Comparison of ENCODE assay signal across 8 mouse cellular contexts in the genomic region with DNA sequence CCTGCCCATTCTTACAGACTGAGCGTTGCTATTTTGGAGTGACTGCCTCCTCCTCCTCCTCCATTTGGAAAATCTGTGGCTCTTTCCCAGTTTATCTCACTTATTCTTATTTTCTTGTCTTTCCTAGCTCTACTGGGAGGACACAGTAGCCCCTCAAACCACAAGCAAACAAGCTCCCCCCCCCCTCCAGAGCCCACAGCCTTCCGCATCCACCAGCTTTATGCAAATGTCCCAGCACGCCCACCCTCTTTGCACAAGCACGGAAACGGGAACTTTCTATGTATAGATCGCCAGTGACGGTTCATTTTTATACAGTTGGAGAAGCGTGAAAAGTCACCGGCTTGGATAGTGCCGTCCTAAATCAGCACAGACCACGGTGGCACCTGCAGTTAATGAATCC. TPM values are rescaled to one million over a fixed set of nuclear protein-coding genes. Genes with fewer than 3 reads are reported as not detected.
A peak's percentile ranks its signal among the peaks of the same experiment; 100 is the strongest.
DNase-seq lines count a peak whose midpoint lies in the region; ATAC-seq lines count a peak whose summit lies in the region.

No protein-coding gene starts in this region.

- 51% methylated on average over 11 of the region's 11 CpGs for WGBS in hindbrain, embryonic 10.5 days
- WGBS in hindbrain, embryonic 11.5 days: 47% methylated on average over 11 of the region's 11 CpGs
- 47% methylated on average over 11 of the region's 11 CpGs for WGBS in intestine, embryonic 15.5 days
- 14% methylated on average over 11 of the region's 11 CpGs for WGBS in midbrain, embryonic 16.5 days

- no peak overlapping the region for H3K4me2 ChIP-seq in hindbrain, embryonic 11.5 days (replicated peaks; ENCODE audit: low read depth, low read length)
- peak overlapping the region; percentile 33; the same call in 1 of the 2 replicates for H3K4me2 ChIP-seq in intestine, embryonic 15.5 days (replicated peaks)
- H3K4me2 ChIP-seq in midbrain, embryonic 16.5 days (ENCODE audit: low read length): peak overlapping the region; percentile 24

- H3K4me3 ChIP-seq in hindbrain, embryonic 10.5 days: no peak overlapping the region
- no peak overlapping the region for H3K4me3 ChIP-seq in hindbrain, embryonic 11.5 days (ENCODE audit: low read depth, low read length)
- no peak overlapping the region for H3K4me3 ChIP-seq in intestine, embryonic 15.5 days (replicated peaks)
- H3K4me3 ChIP-seq in midbrain, embryonic 16.5 days (ENCODE audit: low read depth, low read length): no peak overlapping the region

- no peaks in the 10 kb centered on the region for H3K36me3 ChIP-seq in hindbrain, embryonic 10.5 days
- no peaks in the 10 kb centered on the region for H3K36me3 ChIP-seq in hindbrain, embryonic 11.5 days (ENCODE audit: control insufficient read depth, insufficient read depth, low read length)
- H3K36me3 ChIP-seq in intestine, embryonic 15.5 days: no peaks in the 10 kb centered on the region
- H3K36me3 ChIP-seq in midbrain, embryonic 16.5 days (ENCODE audit: control insufficient read depth, insufficient read depth, low read length): no peaks in the 10 kb centered on the region

- H3K27me3 ChIP-seq in hindbrain, embryonic 10.5 days (ENCODE audit: insufficient read depth, poor library complexity, severe bottlenecking): peaks cover 26% of the 10 kb centered on the region; the same call in 1 of the 2 replicates
- no peaks in the 10 kb centered on the region; the same call in 1 of the 2 replicates for H3K27me3 ChIP-seq in hindbrain, embryonic 11.5 days (ENCODE audit: control insufficient read depth, insufficient read depth, low read length)
- H3K27me3 ChIP-seq in intestine, embryonic 15.5 days (replicated peaks): no peaks in the 10 kb centered on the region
- H3K27me3 ChIP-seq in midbrain, embryonic 16.5 days (ENCODE audit: control insufficient read depth, insufficient read depth, low read depth, low read length): no peaks in the 10 kb centered on the region

- peaks cover 25% of the 10 kb centered on the region for H3K4me1 ChIP-seq in hindbrain, embryonic 10.5 days (replicated peaks)
- H3K4me1 ChIP-seq in hindbrain, embryonic 11.5 days (replicated peaks; ENCODE audit: control insufficient read depth, insufficient read depth, low read length): 0 out of 2 replicates have a peak, but pooled peaks cover 3% of the 10 kb centered on the region
- H3K4me1 ChIP-seq in intestine, embryonic 15.5 days (replicated peaks): no peaks in the 10 kb centered on the region; the same call in 1 of the 2 replicates
- H3K4me1 ChIP-seq in midbrain, embryonic 16.5 days (ENCODE audit: control insufficient read depth, insufficient read depth, low read length): peaks cover 18% of the 10 kb centered on the region

- H3K9ac ChIP-seq in hindbrain, embryonic 11.5 days (ENCODE audit: low read depth, low read length): no peak overlapping the region
- H3K9ac ChIP-seq in intestine, embryonic 15.5 days: no peak overlapping the region
- H3K9ac ChIP-seq in midbrain, embryonic 16.5 days (ENCODE audit: low read depth, low read length): no peak overlapping the region

- no peak for ATAC-seq in hindbrain, embryonic 11.5 days (ENCODE audit: low FRiP score)
- no peak for ATAC-seq in intestine, embryonic 15.5 days
- no peak for ATAC-seq in midbrain, embryonic 16.5 days

- H3K27ac ChIP-seq in hindbrain, embryonic 10.5 days: peak overlapping the region; percentile 23; the same call in 1 of the 2 replicates
- no peak overlapping the region for H3K27ac ChIP-seq in hindbrain, embryonic 11.5 days (ENCODE audit: low read depth, low read length)
- H3K27ac ChIP-seq in intestine, embryonic 15.5 days: no peak overlapping the region
- H3K27ac ChIP-seq in midbrain, embryonic 16.5 days (ENCODE audit: low read length): no peak overlapping the region

- no peaks in the 10 kb centered on the region for H3K9me3 ChIP-seq in hindbrain, embryonic 10.5 days
- no peaks in the 10 kb centered on the region for H3K9me3 ChIP-seq in hindbrain, embryonic 11.5 days (ENCODE audit: control insufficient read depth, low read length)
- H3K9me3 ChIP-seq in intestine, embryonic 15.5 days: no peaks in the 10 kb centered on the region
- no peaks in the 10 kb centered on the region for H3K9me3 ChIP-seq in midbrain, embryonic 16.5 days (replicated peaks; ENCODE audit: control insufficient read depth, low read length, poor library complexity, severe bottlenecking)

- DNase-seq in hindbrain, embryonic 10.5 days (ENCODE audit: low spot score): no peak
- DNase-seq in hindbrain, embryonic 11.5 days (ENCODE audit: low spot score): no peak
- DNase-seq in brain, adult 2 months (ENCODE audit: low read depth, low spot score): peak; percentile 89
- DNase-seq in cerebellum, adult 11-12 months: no peak
- DNase-seq in layer of hippocampus, postnatal 14 days (ENCODE audit: low spot score in 2 of 2): no peak
- no peak for DNase-seq in urinary bladder, postnatal 36 days (ENCODE audit: low spot score in 2 of 2)

RNA-seq across cellular contexts. Expression of a gene that starts 33.9 kb away (rescaled TPM):
- 19.8 and 23.9 TPM in 2 replicates for polyA plus RNA-seq in hindbrain, embryonic 10.5 days (2016; fragmentation: Nextera tagmentation; extraction: Ambion mirVana)
- polyA plus RNA-seq in hindbrain, embryonic 11.5 days (2014; fragmentation: Nextera tagmentation; extraction: Ambion mirVana): 16.6 and 19.8 TPM in 2 replicates
- polyA plus RNA-seq in intestine, embryonic 15.5 days (2015; fragmentation: Nextera tagmentation; extraction: Ambion mirVana): 15.9 and 17.9 TPM in 2 replicates
- polyA plus RNA-seq in midbrain, embryonic 16.5 days (2015; fragmentation: Nextera tagmentation; extraction: Ambion mirVana): 40.6 and 47.9 TPM in 2 replicates
- total RNA-seq in layer of hippocampus, postnatal 14 days (2021): 10 to 100 TPM; 19.4 to 22.0 TPM

RNA-seq across cellular contexts. Expression of a gene that starts 40.9 kb away (rescaled TPM):
- polyA plus RNA-seq in hindbrain, embryonic 10.5 days (2016; fragmentation: Nextera tagmentation; extraction: Ambion mirVana): 36.4 and 37.9 TPM in 2 replicates
- polyA plus RNA-seq in hindbrain, embryonic 11.5 days (2014; fragmentation: Nextera tagmentation; extraction: Ambion mirVana): 32.3 and 33.2 TPM in 2 replicates
- polyA plus RNA-seq in intestine, embryonic 15.5 days (2015; fragmentation: Nextera tagmentation; extraction: Ambion mirVana): 39.8 and 40.6 TPM in 2 replicates
- polyA plus RNA-seq in midbrain, embryonic 16.5 days (2015; fragmentation: Nextera tagmentation; extraction: Ambion mirVana): 25.2 and 27.8 TPM in 2 replicates
- total RNA-seq in layer of hippocampus, postnatal 14 days (2021): 10 to 100 TPM; 17.4 to 18.4 TPM
